Mouse (Mus musculus) cortical plate, adult 2 months (tissue): ENCODE measurements around the gene Lgals4. TPM values are rescaled to one million over a fixed set of nuclear protein-coding genes. Genes with fewer than 3 reads are reported as not detected.

ENCODE experiments used
- H3K27ac ChIP-seq: fragments of 200-500 bp; 2 replicates; pipeline ENCODE4 v1.5.1; 2012; ENCODE audit warnings: low read length, control low read depth, inconsistent platforms; ENCODE audit not compliant: insufficient read depth
- H3K4me1 ChIP-seq: fragments of 200-500 bp; 2 replicates; pipeline ENCODE4 v1.6.1; 2011; ENCODE audit warnings: low read length; ENCODE audit not compliant: control insufficient read depth, insufficient read depth
- H3K4me3 ChIP-seq: fragments of 200-500 bp; 2 replicates; pipeline ENCODE4 v1.5.1; 2011; ENCODE audit warnings: mild to moderate bottlenecking, low read length, control low read depth; ENCODE audit not compliant: insufficient read depth
- CTCF ChIP-seq: fragments of 200-500 bp; IDR thresholded peaks from 2 replicates; pipeline ENCODE4 v1.5.1; 2011; ENCODE audit warnings: mild to moderate bottlenecking, control low read depth, low read length; ENCODE audit not compliant: insufficient read depth; ENCODE audit errors: extremely low read depth
- POLR2A ChIP-seq: fragments of 200-500 bp; IDR thresholded peaks from 2 replicates; pipeline ENCODE4 v1.6.1; 2011; ENCODE audit warnings: mild to moderate bottlenecking, low read length, control low read depth; ENCODE audit not compliant: insufficient read depth; ENCODE audit errors: extremely low read depth
- polyA plus RNA-seq: library from polyadenylated mRNA; depleted of rRNA; stranded (reverse); fragments of >200 nt; gene quantifications from 2 replicates; pipeline ENCODE4 v1.2.3, GENCODE M21; 2012; rRNA removed

The Lgals4 gene
- polyA plus RNA-seq, result 8.2 and 9.5 TPM in 2 replicates

- H3K27ac ChIP-seq, result no peak within 1 kb of the TSS
- TF ChIP-seq POLR2A, result no peak
- TF ChIP-seq CTCF, result no peak
- H3K4me1 ChIP-seq, result no peaks in the 10 kb centered on the region; the same call in 1 of the 2 replicates
- H3K4me3 ChIP-seq, result no peak within 1 kb of the TSS
These were observed at the start of gene Lgals4 for GRCm38 (mm10) chr7:28833723-28834347. Gene Lgals4, plus strand, starts transcription at chr7:28833854.

- no peak overlapping the region for H3K27ac ChIP-seq
- TF ChIP-seq POLR2A, result no peak
- TF ChIP-seq CTCF, result no peak
- peaks cover 6% of the 10 kb centered on the region; the same call in 1 of the 2 replicates for H3K4me1 ChIP-seq
- no peak overlapping the region for H3K4me3 ChIP-seq
These were observed 48.5 kb upstream of the Lgals4 start for GRCm38 (mm10) chr7:28785161-28785560.

GRCm38 (mm10) chr7:28787884-28788283 is 45.8 kb upstream of the Lgals4 start:
- H3K27ac ChIP-seq, result no peak overlapping the region
- H3K4me1 ChIP-seq, result no peaks in the 10 kb centered on the region
- no peak overlapping the region for H3K4me3 ChIP-seq
- no peak for TF ChIP-seq POLR2A
- TF ChIP-seq CTCF, result no peak

GRCm38 (mm10) chr7:28788307-28789195 is 45.1 kb upstream of the Lgals4 start, which contains the start of gene Rinl:
Gene Rinl, plus strand, starts transcription at chr7:28788969.
- no peak within 1 kb of the TSS for H3K27ac ChIP-seq

GRCm38 (mm10) chr7:28789235-28789634 is 44.4 kb upstream of the Lgals4 start:
- Histone ChIP-seq H3K4me1 (no peaks in the 10 kb centered on the region), H3K4me3 (no peak overlapping the region), H3K27ac (no peak overlapping the region)
- TF ChIP-seq POLR2A (no peak), CTCF (no peak)

More at GRCm38 (mm10) chr7:28788307-28789195, 45.1 kb upstream of the Lgals4 start, which contains the start of gene Rinl:
- no peak within 1 kb of the TSS for H3K4me3 ChIP-seq
- H3K4me1 ChIP-seq, result no peaks in the 10 kb centered on the region
- TF ChIP-seq CTCF (no peak), POLR2A (no peak)

- Histone ChIP-seq H3K4me1 (no peaks in the 10 kb centered on the region), H3K4me3 (no peak overlapping the region), H3K27ac (no peak overlapping the region)
- TF ChIP-seq CTCF, result no peak
- 0 out of 2 replicates have a peak, but pooled peaks have one; percentile 14 for TF ChIP-seq POLR2A
These were observed 43.4 kb upstream of the Lgals4 start for GRCm38 (mm10) chr7:28790066-28790806.

- no peaks in the 10 kb centered on the region for H3K4me1 ChIP-seq
- H3K27ac ChIP-seq, result no peak overlapping the region
- no peak overlapping the region for H3K4me3 ChIP-seq
- TF ChIP-seq CTCF (no peak), POLR2A (no peak)
These were observed 41.9 kb upstream of the Lgals4 start for GRCm38 (mm10) chr7:28791706-28792105.

- no peaks in the 10 kb centered on the region for H3K4me1 ChIP-seq
- TF ChIP-seq POLR2A, result no peak
- no peak for TF ChIP-seq CTCF
- H3K4me3 ChIP-seq, result no peak overlapping the region
- H3K27ac ChIP-seq, result no peak overlapping the region
These were observed 41.1 kb upstream of the Lgals4 start for GRCm38 (mm10) chr7:28792391-28793185.

GRCm38 (mm10) chr7:28793834-28794233 is 39.8 kb upstream of the Lgals4 start:
- H3K4me3 ChIP-seq, result no peak overlapping the region
- TF ChIP-seq CTCF, result peak; percentile 40; the same call in 1 of the 2 replicates
- no peak for TF ChIP-seq POLR2A
- H3K4me1 ChIP-seq, result no peaks in the 10 kb centered on the region
- no peak overlapping the region for H3K27ac ChIP-seq
